Mouse (Mus musculus): ENCODE results near the gene Shd. TPM values are rescaled to one million over a fixed set of nuclear protein-coding genes. Genes with fewer than 3 reads are reported as not detected.
A peak's percentile ranks its signal among the peaks of the same experiment; 100 is the strongest.
"Not testable (repeated sequence)": the region's sequence is repeated elsewhere in the genome, so short reads cannot be mapped to it uniquely, and the experiment has no call there.

The Shd gene
- total RNA-seq (2021) = 1 to 10 TPM; 1.6 to 3.8 TPM
- long read RNA-seq, experiment 1, partial matches to known transcripts = 2 of 7 reads
- long read RNA-seq, experiment 1, other reads (novel, unspliced or antisense) = 0 of 7 reads
- long read RNA-seq, experiment 2, partial matches to known transcripts = 3 of 6 reads
- long read RNA-seq, experiment 2, other reads (novel, unspliced or antisense) = 2 of 6 reads

- DNase-seq = peak; percentile 62
Measured at GRCm38 (mm10) chr17:55969966-55970891, at the start of gene Shd. TSS of gene Shd (plus strand) at chr17:55970467.

- peak; percentile 67 for DNase-seq
Measured at GRCm38 (mm10) chr17:55931553-55932502, 38.4 kb upstream of the Shd start.

- DNase-seq = no peak
Measured at GRCm38 (mm10) chr17:55932635-55933034, 37.6 kb upstream of the Shd start.

- no peak for DNase-seq
Measured at GRCm38 (mm10) chr17:55933191-55933590, 37.1 kb upstream of the Shd start.

- DNase-seq = not testable (repeated sequence)
Measured at GRCm38 (mm10) chr17:55944387-55944865, 25.8 kb upstream of the Shd start.

- DNase-seq = peak; percentile 95
Measured at GRCm38 (mm10) chr17:55944866-55945682, 25.2 kb upstream of the Shd start.

- DNase-seq = peak; percentile 16
Measured at GRCm38 (mm10) chr17:55945696-55946095, 24.6 kb upstream of the Shd start.

GRCm38 (mm10) chr17:55948647-55949046, 21.6 kb upstream of the Shd start:
- DNase-seq = no peak

- DNase-seq = no peak
Measured at GRCm38 (mm10) chr17:55949400-55949799, 20.9 kb upstream of the Shd start, which contains the start of gene Zfp119b. TSS of gene Zfp119b (minus strand) at chr17:55949500.

GRCm38 (mm10) chr17:55950601-55951000, 19.7 kb upstream of the Shd start:
- no peak for DNase-seq

- DNase-seq = no peak
Measured at GRCm38 (mm10) chr17:55952041-55952440, 18.2 kb upstream of the Shd start.

- peak; percentile 3 for DNase-seq
Measured at GRCm38 (mm10) chr17:55952447-55953027, 17.7 kb upstream of the Shd start, which contains the start of gene Ebi3. TSS of gene Ebi3 (plus strand) at chr17:55952640.

GRCm38 (mm10) chr17:55953751-55954150, 16.5 kb upstream of the Shd start:
- peak; percentile 0 for DNase-seq

GRCm38 (mm10) chr17:55954229-55954628, 16.0 kb upstream of the Shd start:
- no peak for DNase-seq

GRCm38 (mm10) chr17:55956129-55956528, 14.1 kb upstream of the Shd start:
- peak; percentile 76 for DNase-seq

- no peak for DNase-seq
Measured at GRCm38 (mm10) chr17:55956591-55956990, 13.7 kb upstream of the Shd start.

- DNase-seq = peak; percentile 87
Measured at GRCm38 (mm10) chr17:55957168-55957567, 13.1 kb upstream of the Shd start.

- no peak for DNase-seq
Measured at GRCm38 (mm10) chr17:55957726-55958583, 12.3 kb upstream of the Shd start.

- no peak for DNase-seq
Measured at GRCm38 (mm10) chr17:55958584-55958886, 11.7 kb upstream of the Shd start.
